Mouse (Mus musculus): ENCODE data around the gene Rpap3. TPM values are rescaled to one million over a fixed set of nuclear protein-coding genes. Genes with fewer than 3 reads are reported as not detected.

Rpap3 gene
- polyA plus RNA-seq, 1 experiment from 2014 or later = 36.8 TPM

DNA sequence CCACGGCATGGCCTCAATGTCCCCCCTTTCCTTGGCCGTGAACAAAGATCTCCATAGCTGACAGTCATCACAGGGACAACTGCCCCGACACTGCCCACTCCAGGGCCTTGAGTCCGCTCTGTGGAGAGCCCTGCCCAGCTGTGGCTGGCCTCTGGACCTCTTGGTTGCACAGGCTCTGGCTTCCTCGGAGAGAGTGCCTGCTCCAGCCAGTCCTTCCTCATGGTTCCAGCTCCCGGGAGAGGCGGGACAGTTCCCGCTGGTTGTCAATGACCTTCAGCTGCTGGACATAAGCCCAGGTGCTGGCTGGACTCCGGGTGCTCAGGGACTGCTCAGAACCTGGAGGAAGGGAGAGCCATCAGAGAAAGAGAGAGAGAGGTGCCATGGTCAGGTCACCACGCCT is 39.7 kb upstream of the Rpap3 start:
- Histone ChIP-seq H3K27ac (peak overlapping the region; percentile 13; the same call in 1 of the 2 replicates), H3K36me3 (no peaks in the 10 kb centered on the region), H3K4me1 (peaks cover 33% of the 10 kb centered on the region), H3K4me3 (no peak overlapping the region), H3K9me3 (replicated peaks) (no peaks in the 10 kb centered on the region), H3K4me2 (replicated peaks) (no peak overlapping the region), H3K27me3 (no peaks in the 10 kb centered on the region), H3K9ac (no peak overlapping the region)
- 72% methylated on average over 9 of the region's 10 CpGs for WGBS
- 0 out of 2 replicates have a peak, but pooled peaks have one; percentile 11 for ATAC-seq (ENCODE audit: low FRiP score)

DNA sequence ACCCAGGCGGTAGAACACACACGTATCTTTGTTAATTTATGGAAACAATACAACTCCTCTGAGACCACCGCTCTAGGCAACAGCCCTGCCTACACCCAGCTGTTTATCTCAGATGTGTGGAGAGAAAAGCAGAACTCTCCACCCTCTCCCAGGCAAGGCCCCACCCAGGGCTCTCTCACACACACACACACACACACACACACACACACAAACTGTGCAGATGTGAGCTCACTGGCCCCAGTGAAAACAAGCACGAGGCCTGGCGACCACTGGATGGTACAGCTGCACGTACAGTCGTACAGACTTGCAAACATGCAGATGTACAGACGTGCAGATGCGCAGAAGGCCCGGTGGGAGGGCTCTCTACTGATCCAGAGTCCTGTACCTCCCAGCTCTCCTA is 39.3 kb upstream of the Rpap3 start:
- Histone ChIP-seq H3K9me3 (replicated peaks) (no peaks in the 10 kb centered on the region), H3K4me3 (no peak overlapping the region), H3K9ac (no peak overlapping the region), H3K4me1 (peaks cover 29% of the 10 kb centered on the region), H3K27me3 (no peaks in the 10 kb centered on the region), H3K27ac (peak overlapping the region; percentile 13; the same call in 1 of the 2 replicates), H3K36me3 (no peaks in the 10 kb centered on the region), H3K4me2 (replicated peaks) (no peak overlapping the region)
- WGBS = 61% methylated on average over 10 of the region's 10 CpGs
- peak; percentile 45; the same call in 1 of the 2 replicates for ATAC-seq (ENCODE audit: low FRiP score)

DNA sequence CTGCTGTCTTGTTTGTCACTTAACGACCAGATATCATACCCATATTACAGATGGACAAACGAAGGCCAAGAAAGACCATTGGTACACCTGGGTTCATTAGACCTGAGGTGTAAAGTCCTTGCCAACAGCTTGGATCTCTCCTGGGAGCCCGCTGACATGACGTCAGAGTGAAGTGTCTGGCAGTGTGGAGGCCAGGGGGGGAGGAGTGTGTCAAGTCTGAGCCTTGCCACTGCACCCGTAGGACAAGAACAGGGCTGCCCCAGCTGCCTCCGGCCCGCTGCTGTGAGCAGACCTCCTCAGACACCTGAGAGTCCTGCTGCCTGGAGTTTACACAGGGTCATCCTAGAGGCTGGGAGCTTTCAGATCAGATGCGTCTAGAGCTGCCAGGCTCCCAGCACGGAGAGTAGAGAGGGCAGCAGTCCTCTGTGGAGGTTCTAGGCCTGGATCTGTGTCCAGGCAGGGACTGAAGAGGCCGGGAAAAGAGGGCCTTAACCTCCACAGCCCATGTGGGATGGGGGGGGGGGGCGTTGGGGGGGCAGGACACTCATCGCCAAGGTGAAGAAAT is 38.4 kb upstream of the Rpap3 start:
- Histone ChIP-seq H3K27me3 (no peaks in the 10 kb centered on the region), H3K27ac (no peak overlapping the region), H3K36me3 (no peaks in the 10 kb centered on the region), H3K4me2 (replicated peaks) (no peak overlapping the region), H3K9ac (no peak overlapping the region), H3K4me3 (no peak overlapping the region), H3K4me1 (peaks cover 24% of the 10 kb centered on the region), H3K9me3 (replicated peaks) (0 out of 2 replicates have a peak, but pooled peaks cover 4% of the 10 kb centered on the region)
- WGBS = 76% methylated on average over 11 of the region's 12 CpGs
- no peak for ATAC-seq (ENCODE audit: low FRiP score)

DNA sequence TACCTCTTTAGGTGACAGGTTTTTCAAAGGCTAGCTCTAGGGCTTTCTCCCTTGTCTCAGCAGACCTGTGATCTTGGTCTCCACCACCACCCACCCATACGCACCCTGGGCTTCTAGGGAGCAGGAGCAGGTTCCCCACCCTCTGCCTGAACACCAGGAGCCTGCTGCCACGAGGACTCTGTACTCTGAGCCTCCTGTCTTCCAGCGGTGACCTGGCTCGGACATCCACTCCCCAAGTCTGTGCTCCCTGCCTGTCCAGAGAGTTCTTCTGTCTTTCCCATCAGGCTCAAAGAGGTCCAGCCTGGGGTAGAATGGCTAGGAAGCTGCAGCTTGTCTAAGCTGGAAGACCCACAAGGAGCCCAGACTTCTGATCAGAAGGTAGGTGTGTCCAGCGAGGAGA is 37.6 kb upstream of the Rpap3 start:
- no peak overlapping the region for H3K4me2 ChIP-seq (replicated peaks)
- no peak overlapping the region for H3K4me3 ChIP-seq
- no peak overlapping the region for H3K27ac ChIP-seq
- H3K9me3 ChIP-seq (replicated peaks) = 0 out of 2 replicates have a peak, but pooled peaks cover 4% of the 10 kb centered on the region
- no peaks in the 10 kb centered on the region for H3K36me3 ChIP-seq
- WGBS = 85% methylated on average over 5 of the region's 5 CpGs
- H3K27me3 ChIP-seq = no peaks in the 10 kb centered on the region
- no peak for ATAC-seq (ENCODE audit: low FRiP score)
- no peak overlapping the region for H3K9ac ChIP-seq
- H3K4me1 ChIP-seq = peaks cover 17% of the 10 kb centered on the region

DNA sequence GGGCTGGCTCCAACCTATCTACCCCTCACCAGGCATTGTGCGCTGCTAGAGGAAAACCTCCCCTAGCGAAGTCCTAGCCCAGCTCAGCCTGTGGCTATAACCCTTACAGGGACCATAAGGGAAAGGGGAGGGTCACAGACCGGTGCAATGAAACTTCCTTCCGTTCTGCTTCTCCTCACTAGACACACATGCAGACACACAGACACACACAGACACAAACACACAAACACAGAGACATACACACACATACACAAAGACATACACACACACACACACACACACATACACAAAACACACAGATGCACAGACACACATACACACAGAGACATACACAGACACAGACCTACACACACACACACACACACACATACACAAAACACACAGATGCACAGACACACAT is 37.0 kb upstream of the Rpap3 start:
- no peak overlapping the region for H3K9ac ChIP-seq
- ATAC-seq (ENCODE audit: low FRiP score) = no peak
- H3K27me3 ChIP-seq = no peaks in the 10 kb centered on the region
- no peak overlapping the region for H3K4me3 ChIP-seq
- peaks cover 14% of the 10 kb centered on the region for H3K4me1 ChIP-seq
- WGBS = 58% methylated on average over 4 of the region's 4 CpGs
- H3K36me3 ChIP-seq = no peaks in the 10 kb centered on the region
- 0 out of 2 replicates have a peak, but pooled peaks cover 4% of the 10 kb centered on the region for H3K9me3 ChIP-seq (replicated peaks)
- H3K4me2 ChIP-seq (replicated peaks) = no peak overlapping the region
- no peak overlapping the region for H3K27ac ChIP-seq

DNA sequence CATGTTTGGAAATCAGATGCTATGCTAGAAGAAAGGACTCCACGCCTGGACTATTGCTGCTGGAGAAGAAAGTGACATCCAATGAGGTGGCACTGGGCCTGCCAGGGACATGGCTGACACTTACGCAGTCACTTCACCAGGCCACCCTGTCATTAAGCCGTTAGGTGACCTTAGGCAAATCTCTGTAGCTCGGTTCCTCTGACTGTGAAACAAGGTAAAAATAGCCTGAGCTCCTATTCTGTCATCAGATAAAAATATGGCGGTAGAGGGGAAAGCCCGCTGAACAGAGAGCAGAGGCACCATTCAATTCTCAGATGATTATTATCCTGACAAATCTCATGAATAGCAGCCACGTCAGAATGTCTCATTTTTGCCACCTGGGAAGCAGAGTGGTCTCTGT is 36.4 kb upstream of the Rpap3 start:
- Histone ChIP-seq H3K9ac (no peak overlapping the region), H3K27ac (no peak overlapping the region), H3K36me3 (no peaks in the 10 kb centered on the region), H3K4me3 (no peak overlapping the region), H3K4me1 (peaks cover 14% of the 10 kb centered on the region), H3K9me3 (replicated peaks) (0 out of 2 replicates have a peak, but pooled peaks cover 4% of the 10 kb centered on the region), H3K27me3 (no peaks in the 10 kb centered on the region), H3K4me2 (replicated peaks) (no peak overlapping the region)
- ATAC-seq (ENCODE audit: low FRiP score) = no peak
- 74% methylated on average over 7 of the region's 7 CpGs for WGBS

DNA sequence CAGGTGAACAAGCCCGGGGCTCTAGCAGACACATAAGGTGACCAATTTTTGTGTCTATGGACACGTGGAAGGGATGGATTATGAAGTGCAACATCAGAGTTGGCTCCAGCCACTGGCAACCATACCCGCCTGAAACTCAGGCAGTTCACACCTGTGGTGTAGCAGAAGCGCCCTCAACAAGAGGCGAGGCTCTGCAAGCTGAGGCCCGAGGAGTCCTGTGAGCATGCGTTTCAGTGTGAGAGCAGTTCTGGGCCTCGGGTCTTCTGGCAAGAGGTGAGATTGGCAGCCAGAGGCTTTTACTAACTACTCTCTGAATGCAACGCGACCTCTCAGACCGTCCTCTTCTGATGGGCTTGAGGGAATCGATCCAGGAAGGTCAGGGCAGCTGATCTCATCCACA is 36.0 kb upstream of the Rpap3 start:
- H3K27me3 ChIP-seq = no peaks in the 10 kb centered on the region
- H3K4me1 ChIP-seq = peaks cover 14% of the 10 kb centered on the region
- WGBS = 84% methylated on average over 12 of the region's 12 CpGs
- ATAC-seq (ENCODE audit: low FRiP score) = no peak
- H3K4me2 ChIP-seq (replicated peaks) = no peak overlapping the region
- H3K27ac ChIP-seq = no peak overlapping the region
- H3K4me3 ChIP-seq = no peak overlapping the region
- H3K36me3 ChIP-seq = no peaks in the 10 kb centered on the region
- no peak overlapping the region for H3K9ac ChIP-seq
- H3K9me3 ChIP-seq (replicated peaks) = 0 out of 2 replicates have a peak, but pooled peaks cover 4% of the 10 kb centered on the region

DNA sequence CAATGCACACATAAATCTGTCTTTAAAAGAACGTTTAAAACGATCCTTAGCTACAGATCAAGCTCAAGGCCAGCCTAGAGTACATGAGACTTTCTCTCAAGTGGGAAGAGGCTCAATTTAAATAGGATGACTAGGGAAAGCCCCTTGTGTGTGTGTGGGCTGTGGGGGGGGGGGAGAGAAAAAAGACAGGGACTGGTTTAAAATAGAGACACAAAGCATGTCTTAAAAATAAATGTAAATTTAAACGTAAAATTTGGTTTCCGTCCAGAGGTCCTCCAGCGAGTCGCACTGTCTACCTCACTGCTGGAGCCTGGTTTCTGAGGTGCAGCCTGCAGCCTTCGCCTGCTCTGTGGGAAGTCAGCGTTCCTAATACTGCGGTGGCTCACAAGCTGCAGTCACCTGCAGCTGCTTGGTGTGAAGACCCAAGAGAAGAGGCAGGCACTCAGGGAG is 34.7 kb upstream of the Rpap3 start:
- Histone ChIP-seq H3K4me2 (replicated peaks) (no peak overlapping the region), H3K36me3 (no peaks in the 10 kb centered on the region), H3K9ac (no peak overlapping the region), H3K27me3 (no peaks in the 10 kb centered on the region), H3K9me3 (replicated peaks) (0 out of 2 replicates have a peak, but pooled peaks cover 4% of the 10 kb centered on the region), H3K27ac (no peak overlapping the region), H3K4me3 (no peak overlapping the region), H3K4me1 (peaks cover 11% of the 10 kb centered on the region)
- ATAC-seq (ENCODE audit: low FRiP score) = no peak
- WGBS = 90% methylated on average over 9 of the region's 9 CpGs

DNA sequence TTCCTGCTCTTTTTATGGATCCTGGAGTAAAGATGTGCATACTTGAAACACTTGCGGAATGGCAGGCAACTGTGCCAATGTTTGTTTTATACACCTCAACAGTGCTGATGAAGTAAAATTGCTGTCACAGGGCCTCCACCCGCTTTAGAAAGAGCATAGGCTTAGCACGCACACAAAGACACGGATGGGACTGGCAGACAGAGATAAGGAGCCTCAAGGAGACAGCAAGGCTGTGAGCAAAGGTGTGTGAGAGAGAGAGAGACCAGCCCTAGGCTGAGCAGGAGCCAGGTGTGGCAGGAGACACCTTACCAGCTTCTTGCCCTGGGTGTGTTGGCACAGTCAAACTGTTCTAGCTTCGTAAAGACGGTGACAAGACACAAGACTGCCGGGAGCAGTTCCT is 33.3 kb upstream of the Rpap3 start:
- Histone ChIP-seq H3K27ac (no peak overlapping the region), H3K27me3 (no peaks in the 10 kb centered on the region), H3K4me1 (no peaks in the 10 kb centered on the region), H3K36me3 (no peaks in the 10 kb centered on the region), H3K9ac (no peak overlapping the region), H3K4me2 (replicated peaks) (no peak overlapping the region), H3K4me3 (no peak overlapping the region), H3K9me3 (replicated peaks) (0 out of 2 replicates have a peak, but pooled peaks cover 4% of the 10 kb centered on the region)
- ATAC-seq (ENCODE audit: low FRiP score) = no peak
- 94% methylated on average over 7 of the region's 7 CpGs for WGBS

DNA sequence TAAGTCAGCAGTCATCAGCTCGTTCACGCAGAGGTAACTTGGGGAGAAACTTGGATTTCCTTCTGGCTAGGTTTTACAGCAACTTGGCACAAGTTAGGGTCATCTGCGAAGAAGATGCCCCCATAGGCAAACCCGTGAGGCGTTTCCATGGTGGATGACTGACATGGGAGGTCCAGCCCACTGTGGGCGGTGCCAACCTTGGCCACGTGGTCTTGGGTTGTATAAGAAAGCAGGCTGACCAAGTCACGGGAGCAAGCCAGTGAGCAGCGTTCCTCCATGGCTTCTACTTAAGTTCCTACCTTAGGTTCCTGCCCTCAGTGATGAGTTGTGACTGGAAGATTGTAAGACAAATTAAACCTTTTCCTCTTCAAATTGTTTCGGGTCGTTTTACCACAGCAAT is 26.4 kb upstream of the Rpap3 start:
- H3K36me3 ChIP-seq = no peaks in the 10 kb centered on the region
- H3K9me3 ChIP-seq (replicated peaks) = no peaks in the 10 kb centered on the region; the same call in 1 of the 2 replicates
- H3K4me3 ChIP-seq = no peak overlapping the region
- no peak overlapping the region for H3K4me2 ChIP-seq (replicated peaks)
- no peak overlapping the region for H3K27ac ChIP-seq
- no peaks in the 10 kb centered on the region; the same call in 1 of the 2 replicates for H3K4me1 ChIP-seq
- ATAC-seq (ENCODE audit: low FRiP score) = no peak
- H3K9ac ChIP-seq = no peak overlapping the region
- no peaks in the 10 kb centered on the region for H3K27me3 ChIP-seq
- 89% methylated on average over 11 of the region's 11 CpGs for WGBS

DNA sequence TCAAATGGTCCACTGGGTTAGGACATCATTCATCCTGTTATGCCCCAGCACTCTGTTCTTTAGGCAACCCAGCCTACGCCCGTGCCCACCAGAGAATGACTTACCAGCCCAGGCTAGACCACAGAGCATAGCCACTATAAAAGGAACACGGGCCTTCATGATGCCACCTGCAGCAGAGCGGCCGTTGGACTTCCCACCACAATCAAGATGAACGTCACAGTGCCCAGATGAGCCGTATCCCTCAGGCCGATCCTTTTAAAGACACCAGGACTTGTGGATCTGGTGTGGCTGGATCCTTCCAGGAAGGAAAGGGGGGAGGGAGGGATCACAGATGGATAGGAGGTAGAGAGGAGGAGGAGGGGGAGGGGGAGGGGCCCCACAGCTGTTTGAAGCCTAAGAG is 25.5 kb upstream of the Rpap3 start, which contains the start of gene Endou:
Gene Endou, minus strand, starts transcription at position 229 of the 400 bp plus-strand sequence.
- H3K4me2 ChIP-seq (replicated peaks) = no peak within 1 kb of the TSS
- no peaks in the 10 kb centered on the region for H3K27me3 ChIP-seq
- H3K4me1 ChIP-seq = no peaks in the 10 kb centered on the region; the same call in 1 of the 2 replicates
- WGBS = 86% methylated on average over 8 of the region's 8 CpGs
- no peaks in the 10 kb centered on the region for H3K36me3 ChIP-seq
- no peak within 1 kb of the TSS for H3K4me3 ChIP-seq
- ATAC-seq (ENCODE audit: low FRiP score) = no peak
- H3K9me3 ChIP-seq (replicated peaks) = no peaks in the 10 kb centered on the region; the same call in 1 of the 2 replicates
- no peak within 1 kb of the TSS for H3K27ac ChIP-seq
- no peak within 1 kb of the TSS for H3K9ac ChIP-seq

DNA sequence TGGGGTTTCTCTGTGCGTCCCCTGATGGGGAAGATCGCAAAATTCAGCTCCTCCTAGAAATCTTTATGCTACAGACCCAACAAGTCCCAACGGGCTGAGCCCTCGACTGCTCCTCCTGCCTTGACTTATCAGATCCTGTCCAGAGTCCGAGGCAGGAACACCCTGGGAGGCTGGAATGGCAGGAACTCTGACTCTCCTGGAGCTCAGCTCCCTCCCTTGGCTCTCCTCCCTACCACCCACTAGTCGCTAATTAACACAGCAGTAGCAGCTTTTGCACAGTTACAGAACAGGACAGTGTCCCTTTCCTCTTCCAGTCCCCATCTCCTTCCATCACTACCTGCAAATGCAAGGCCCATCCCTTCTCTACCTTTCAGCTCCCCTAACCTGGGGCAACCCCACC is 24.7 kb upstream of the Rpap3 start:
- Histone ChIP-seq H3K4me3 (no peak overlapping the region), H3K4me1 (no peaks in the 10 kb centered on the region; the same call in 1 of the 2 replicates), H3K9me3 (replicated peaks) (no peaks in the 10 kb centered on the region; the same call in 1 of the 2 replicates), H3K27ac (no peak overlapping the region), H3K9ac (no peak overlapping the region), H3K4me2 (replicated peaks) (no peak overlapping the region), H3K27me3 (no peaks in the 10 kb centered on the region), H3K36me3 (no peaks in the 10 kb centered on the region)
- ATAC-seq (ENCODE audit: low FRiP score) = no peak
- WGBS = 68% methylated on average over 6 of the region's 6 CpGs

DNA sequence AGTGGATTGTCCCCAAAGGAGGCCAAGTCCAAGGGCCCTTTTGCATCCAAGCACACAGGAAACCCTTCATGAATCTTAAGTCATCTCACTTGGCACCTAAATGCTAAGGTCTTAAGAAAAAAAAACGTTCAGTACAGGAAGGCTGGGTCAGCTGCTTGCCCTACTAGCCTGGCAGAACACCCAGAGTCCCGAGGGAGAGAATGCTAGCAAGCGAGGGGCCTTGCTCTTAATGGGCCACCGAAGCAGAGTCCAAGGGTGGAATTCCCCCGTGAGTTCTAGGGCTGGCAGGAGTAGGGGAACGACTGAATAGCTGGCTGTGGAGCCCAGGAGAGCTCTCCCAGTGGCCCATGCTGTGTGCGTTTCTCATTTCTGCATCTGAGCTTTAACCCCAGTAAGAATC is 23.2 kb upstream of the Rpap3 start:
- H3K36me3 ChIP-seq = no peaks in the 10 kb centered on the region
- no peak overlapping the region for H3K4me2 ChIP-seq (replicated peaks)
- WGBS = 66% methylated on average over 7 of the region's 7 CpGs
- no peak overlapping the region for H3K9ac ChIP-seq
- H3K4me3 ChIP-seq = no peak overlapping the region
- H3K27ac ChIP-seq = no peak overlapping the region
- H3K4me1 ChIP-seq = no peaks in the 10 kb centered on the region; the same call in 1 of the 2 replicates
- ATAC-seq (ENCODE audit: low FRiP score) = no peak
- no peaks in the 10 kb centered on the region for H3K27me3 ChIP-seq
- no peaks in the 10 kb centered on the region; the same call in 1 of the 2 replicates for H3K9me3 ChIP-seq (replicated peaks)
